Mouse (Mus musculus): ENCODE measurements at regions not wholly inside any gene's neighbourhood (a gene's known extent, or its start where the extent isn't known, plus 50 kb on each side); places are given as distances from the start of the nearest gene placed in this dataset.

GRCm38 (mm10) chr9:122642913-122643312 lies 104.2 kb upstream of the Topaz1 start:
- no peaks in the 10 kb centered on the region for H3K9me3 ChIP-seq (ENCODE audit: control insufficient read depth, low read length)
- no peak overlapping the region for H3K4me2 ChIP-seq (ENCODE audit: low read depth, severe bottlenecking)
- ATAC-seq (ENCODE audit: insufficient number of reproducible peaks, low FRiP score, low TSS enrichment, low read depth) (no peak), DNase-seq (ENCODE audit: low spot score) (no peak)
- H3K27ac ChIP-seq (replicated peaks; ENCODE audit: low read depth, low read length), result no peak overlapping the region
- no peak overlapping the region for H3K9ac ChIP-seq (ENCODE audit: low read length)
- H3K4me3 ChIP-seq (ENCODE audit: low read depth, low read length), result no peak overlapping the region
- 23% methylated on average over 7 of the region's 7 CpGs for WGBS
- peaks cover 2% of the 10 kb centered on the region; the same call in 1 of the 2 replicates for H3K4me1 ChIP-seq (ENCODE audit: control insufficient read depth, insufficient read depth, low read length)
- no peaks in the 10 kb centered on the region for H3K36me3 ChIP-seq (ENCODE audit: control insufficient read depth, insufficient read depth, low read length)
- H3K27me3 ChIP-seq (ENCODE audit: control insufficient read depth, insufficient read depth, low read length), result no peaks in the 10 kb centered on the region; the same call in 1 of the 2 replicates

GRCm38 (mm10) chr9:122645569-122645968 lies 101.6 kb upstream of the Topaz1 start:
- WGBS, result 14% methylated on average over 5 of the region's 5 CpGs
- DNase-seq (ENCODE audit: low spot score) (no peak), ATAC-seq (ENCODE audit: insufficient number of reproducible peaks, low FRiP score, low TSS enrichment, low read depth) (no peak)
- no peak overlapping the region for H3K4me3 ChIP-seq (ENCODE audit: low read depth, low read length)
- H3K27ac ChIP-seq (replicated peaks; ENCODE audit: low read depth, low read length), result no peak overlapping the region
- peaks cover 2% of the 10 kb centered on the region; the same call in 1 of the 2 replicates for H3K4me1 ChIP-seq (ENCODE audit: control insufficient read depth, insufficient read depth, low read length)
- H3K36me3 ChIP-seq (ENCODE audit: control insufficient read depth, insufficient read depth, low read length), result no peaks in the 10 kb centered on the region
- H3K27me3 ChIP-seq (ENCODE audit: control insufficient read depth, insufficient read depth, low read length), result no peaks in the 10 kb centered on the region; the same call in 1 of the 2 replicates
- no peak overlapping the region for H3K4me2 ChIP-seq (ENCODE audit: low read depth, severe bottlenecking)
- H3K9me3 ChIP-seq (ENCODE audit: control insufficient read depth, low read length), result no peaks in the 10 kb centered on the region
- no peak overlapping the region for H3K9ac ChIP-seq (ENCODE audit: low read length)

GRCm38 (mm10) chr9:122650862-122651261 lies 96.3 kb upstream of the Topaz1 start:
- no peaks in the 10 kb centered on the region for H3K27me3 ChIP-seq (ENCODE audit: control insufficient read depth, insufficient read depth, low read length)
- peaks cover 2% of the 10 kb centered on the region; the same call in 1 of the 2 replicates for H3K4me1 ChIP-seq (ENCODE audit: control insufficient read depth, insufficient read depth, low read length)
- H3K27ac ChIP-seq (replicated peaks; ENCODE audit: low read depth, low read length), result no peak overlapping the region
- no peak for DNase-seq (ENCODE audit: low spot score)
- no peaks in the 10 kb centered on the region for H3K9me3 ChIP-seq (ENCODE audit: control insufficient read depth, low read length)
- H3K4me2 ChIP-seq (ENCODE audit: low read depth, severe bottlenecking), result no peak overlapping the region
- ATAC-seq (ENCODE audit: insufficient number of reproducible peaks, low FRiP score, low TSS enrichment, low read depth), result no peak
- H3K4me3 ChIP-seq (ENCODE audit: low read depth, low read length), result no peak overlapping the region
- 81% methylated on average over 3 of the region's 3 CpGs for WGBS
- H3K9ac ChIP-seq (ENCODE audit: low read length), result no peak overlapping the region
- no peaks in the 10 kb centered on the region for H3K36me3 ChIP-seq (ENCODE audit: control insufficient read depth, insufficient read depth, low read length)

GRCm38 (mm10) chr9:122655583-122655982 lies 91.6 kb upstream of the Topaz1 start:
- H3K4me3 ChIP-seq (ENCODE audit: low read depth, low read length), result no peak overlapping the region
- H3K27me3 ChIP-seq (ENCODE audit: control insufficient read depth, insufficient read depth, low read length), result no peaks in the 10 kb centered on the region
- H3K4me1 ChIP-seq (ENCODE audit: control insufficient read depth, insufficient read depth, low read length), result no peaks in the 10 kb centered on the region
- ATAC-seq (ENCODE audit: insufficient number of reproducible peaks, low FRiP score, low TSS enrichment, low read depth) (no peak), DNase-seq (ENCODE audit: low spot score) (no peak)
- H3K27ac ChIP-seq (replicated peaks; ENCODE audit: low read depth, low read length), result no peak overlapping the region
- no peaks in the 10 kb centered on the region for H3K9me3 ChIP-seq (ENCODE audit: control insufficient read depth, low read length)
- no peaks in the 10 kb centered on the region for H3K36me3 ChIP-seq (ENCODE audit: control insufficient read depth, insufficient read depth, low read length)
- H3K4me2 ChIP-seq (ENCODE audit: low read depth, severe bottlenecking), result no peak overlapping the region
- H3K9ac ChIP-seq (ENCODE audit: low read length), result no peak overlapping the region
- WGBS, result 53% methylated on average over 17 of the region's 17 CpGs

GRCm38 (mm10) chr9:122660050-122660449 lies 87.1 kb upstream of the Topaz1 start:
- DNase-seq (ENCODE audit: low spot score), result no peak
- Histone ChIP-seq H3K4me3 (ENCODE audit: low read depth, low read length) (no peak overlapping the region), H3K27me3 (ENCODE audit: control insufficient read depth, insufficient read depth, low read length) (no peaks in the 10 kb centered on the region), H3K36me3 (ENCODE audit: control insufficient read depth, insufficient read depth, low read length) (no peaks in the 10 kb centered on the region), H3K27ac (replicated peaks; ENCODE audit: low read depth, low read length) (no peak overlapping the region), H3K4me1 (ENCODE audit: control insufficient read depth, insufficient read depth, low read length) (no peaks in the 10 kb centered on the region), H3K9me3 (ENCODE audit: control insufficient read depth, low read length) (no peaks in the 10 kb centered on the region), H3K4me2 (ENCODE audit: low read depth, severe bottlenecking) (no peak overlapping the region), H3K9ac (ENCODE audit: low read length) (no peak overlapping the region)
- no peak for ATAC-seq (ENCODE audit: insufficient number of reproducible peaks, low FRiP score, low TSS enrichment, low read depth)
- WGBS, result 80% methylated on average over 9 of the region's 9 CpGs

- Histone ChIP-seq H3K4me1 (ENCODE audit: control insufficient read depth, insufficient read depth, low read length) (no peaks in the 10 kb centered on the region), H3K27me3 (ENCODE audit: control insufficient read depth, insufficient read depth, low read length) (no peaks in the 10 kb centered on the region), H3K36me3 (ENCODE audit: control insufficient read depth, insufficient read depth, low read length) (no peaks in the 10 kb centered on the region), H3K27ac (replicated peaks; ENCODE audit: low read depth, low read length) (no peak overlapping the region), H3K9me3 (ENCODE audit: control insufficient read depth, low read length) (no peaks in the 10 kb centered on the region), H3K9ac (ENCODE audit: low read length) (no peak overlapping the region), H3K4me3 (ENCODE audit: low read depth, low read length) (no peak overlapping the region), H3K4me2 (ENCODE audit: low read depth, severe bottlenecking) (no peak overlapping the region)
- ATAC-seq (ENCODE audit: insufficient number of reproducible peaks, low FRiP score, low TSS enrichment, low read depth) (no peak), DNase-seq (ENCODE audit: low spot score) (no peak)
- 47% methylated on average over 3 of the region's 5 CpGs for WGBS
Measured at GRCm38 (mm10) chr9:122666978-122667645, 80.0 kb upstream of the Topaz1 start.

GRCm38 (mm10) chr9:122667646-122667981 lies 79.5 kb upstream of the Topaz1 start:
- Histone ChIP-seq H3K36me3 (ENCODE audit: control insufficient read depth, insufficient read depth, low read length) (no peaks in the 10 kb centered on the region), H3K4me1 (ENCODE audit: control insufficient read depth, insufficient read depth, low read length) (no peaks in the 10 kb centered on the region), H3K4me3 (ENCODE audit: low read depth, low read length) (no peak overlapping the region), H3K9me3 (ENCODE audit: control insufficient read depth, low read length) (no peaks in the 10 kb centered on the region), H3K27me3 (ENCODE audit: control insufficient read depth, insufficient read depth, low read length) (no peaks in the 10 kb centered on the region), H3K27ac (replicated peaks; ENCODE audit: low read depth, low read length) (no peak overlapping the region), H3K9ac (ENCODE audit: low read length) (no peak overlapping the region), H3K4me2 (ENCODE audit: low read depth, severe bottlenecking) (no peak overlapping the region)
- WGBS, result 69% methylated on average over 3 of the region's 3 CpGs
- no peak for ATAC-seq (ENCODE audit: insufficient number of reproducible peaks, low FRiP score, low TSS enrichment, low read depth)
- DNase-seq (ENCODE audit: low spot score), result no peak

- H3K9ac ChIP-seq (ENCODE audit: low read length), result no peak overlapping the region
- H3K4me3 ChIP-seq (ENCODE audit: low read depth, low read length), result no peak overlapping the region
- no peak overlapping the region for H3K4me2 ChIP-seq (ENCODE audit: low read depth, severe bottlenecking)
- ATAC-seq (ENCODE audit: insufficient number of reproducible peaks, low FRiP score, low TSS enrichment, low read depth), result no peak
- H3K36me3 ChIP-seq (ENCODE audit: control insufficient read depth, insufficient read depth, low read length), result no peaks in the 10 kb centered on the region
- no peak for DNase-seq (ENCODE audit: low spot score)
- H3K27ac ChIP-seq (replicated peaks; ENCODE audit: low read depth, low read length), result no peak overlapping the region
- WGBS, result 80% methylated on average over 3 of the region's 3 CpGs
- H3K4me1 ChIP-seq (ENCODE audit: control insufficient read depth, insufficient read depth, low read length), result no peaks in the 10 kb centered on the region
- H3K27me3 ChIP-seq (ENCODE audit: control insufficient read depth, insufficient read depth, low read length), result no peaks in the 10 kb centered on the region
- H3K9me3 ChIP-seq (ENCODE audit: control insufficient read depth, low read length), result no peaks in the 10 kb centered on the region
Measured at GRCm38 (mm10) chr9:122673777-122674176, 73.4 kb upstream of the Topaz1 start.
